8 mouse cellular contexts compared by ENCODE assay signal in the genomic region with DNA sequence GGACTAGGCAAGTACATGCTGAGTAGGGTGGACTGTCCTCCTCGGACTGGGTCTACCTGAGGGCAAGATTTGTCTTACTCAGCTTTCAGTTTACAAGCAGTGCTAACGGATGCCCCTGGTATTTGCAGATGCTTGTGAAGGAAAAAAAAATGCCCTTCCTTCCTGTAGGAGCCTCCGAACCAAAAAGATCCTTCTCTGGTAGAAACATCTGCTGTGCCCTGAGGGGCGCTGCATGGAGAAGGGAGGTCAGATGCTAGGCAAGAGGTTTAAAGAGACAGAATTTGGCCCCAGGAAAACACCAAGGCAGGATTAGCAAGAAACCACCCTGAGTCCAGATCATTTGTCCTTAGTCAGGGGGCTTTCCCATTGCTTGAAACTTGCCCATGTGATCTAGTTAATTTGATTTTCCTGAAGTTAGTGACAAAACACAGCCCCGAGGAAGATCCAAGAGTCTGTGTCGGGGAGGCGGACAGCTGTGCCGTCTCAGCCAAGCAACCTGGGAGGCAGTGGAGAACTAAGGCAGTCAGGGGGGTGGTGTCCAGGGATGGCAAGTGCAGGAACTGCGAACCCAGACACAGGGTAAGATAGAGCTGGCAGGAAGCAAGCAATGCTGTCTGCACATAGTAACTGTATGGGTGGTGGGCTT. TPM values are rescaled to one million over a fixed set of nuclear protein-coding genes. Genes with fewer than 3 reads are reported as not detected.
DNase-seq lines count a peak whose midpoint lies in the region; ATAC-seq lines count a peak whose summit lies in the region.

No protein-coding gene starts in this region.

- H3K4me1 ChIP-seq in lung, embryonic 16.5 days (replicated peaks; ENCODE audit: control insufficient read depth, insufficient read depth, low read length) = peaks cover 63% of the 10 kb centered on the region
- peaks cover 64% of the 10 kb centered on the region for H3K4me1 ChIP-seq in embryonic facial prominence, embryonic 15.5 days
- H3K4me1 ChIP-seq in liver, embryonic 15.5 days (replicated peaks) = peaks cover 61% of the 10 kb centered on the region

- no peaks in the 10 kb centered on the region for H3K9me3 ChIP-seq in lung, embryonic 16.5 days (ENCODE audit: control insufficient read depth, low read length)
- no peaks in the 10 kb centered on the region for H3K9me3 ChIP-seq in embryonic facial prominence, embryonic 15.5 days (replicated peaks)
- no peaks in the 10 kb centered on the region for H3K9me3 ChIP-seq in liver, embryonic 15.5 days (replicated peaks)

- WGBS in lung, embryonic 16.5 days = 26% methylated on average over 9 of the region's 9 CpGs
- 12% methylated on average over 9 of the region's 9 CpGs for WGBS in embryonic facial prominence, embryonic 15.5 days
- WGBS in liver, embryonic 15.5 days (ENCODE audit: insufficient replicate concordance) = 52% methylated on average over 9 of the region's 9 CpGs

- ATAC-seq in lung, embryonic 16.5 days (ENCODE audit: low read depth) = peak; percentile 18
- no peak for ATAC-seq in embryonic facial prominence, embryonic 15.5 days (ENCODE audit: insufficient number of reproducible peaks, low FRiP score, low TSS enrichment, low read depth)
- no peak for ATAC-seq in liver, embryonic 15.5 days (ENCODE audit: insufficient read depth)
- no peak for ATAC-seq in activated CD4-positive, CD25-positive, alpha-beta regulatory T cell, adult 4 months
- no peak for ATAC-seq in CD4-positive, CD25-positive, alpha-beta regulatory T cell, adult 4 months

- H3K4me2 ChIP-seq in lung, embryonic 16.5 days (ENCODE audit: low read depth, low read length) = peak overlapping the region; percentile 2
- peak overlapping the region; percentile 19; the same call in 1 of the 2 replicates for H3K4me2 ChIP-seq in embryonic facial prominence, embryonic 15.5 days (replicated peaks)
- H3K4me2 ChIP-seq in liver, embryonic 15.5 days = peak overlapping the region; percentile 3; the same call in 1 of the 2 replicates

- no peak overlapping the region for H3K4me3 ChIP-seq in lung, embryonic 16.5 days (ENCODE audit: low read length)
- H3K4me3 ChIP-seq in embryonic facial prominence, embryonic 15.5 days (replicated peaks) = no peak overlapping the region
- no peak overlapping the region for H3K4me3 ChIP-seq in liver, embryonic 15.5 days (replicated peaks)

- H3K9ac ChIP-seq in lung, embryonic 16.5 days (ENCODE audit: low read length) = peak overlapping the region; percentile 6; the same call in 1 of the 2 replicates
- H3K9ac ChIP-seq in embryonic facial prominence, embryonic 15.5 days = no peak overlapping the region
- no peak overlapping the region for H3K9ac ChIP-seq in liver, embryonic 15.5 days

- DNase-seq in adrenal gland, adult 2 months = peak; percentile 24
- DNase-seq in adrenal gland, postnatal 36 days = no peak
- no peak for DNase-seq in lung, postnatal 14 days

- H3K27me3 ChIP-seq in lung, embryonic 16.5 days (ENCODE audit: control insufficient read depth, insufficient read depth, low read depth, low read length) = no peaks in the 10 kb centered on the region
- H3K27me3 ChIP-seq in embryonic facial prominence, embryonic 15.5 days = no peaks in the 10 kb centered on the region
- no peaks in the 10 kb centered on the region for H3K27me3 ChIP-seq in liver, embryonic 15.5 days

- H3K27ac ChIP-seq in lung, embryonic 16.5 days (ENCODE audit: low read length) = peak overlapping the region; percentile 40
- peak overlapping the region; percentile 8; the same call in 1 of the 2 replicates for H3K27ac ChIP-seq in embryonic facial prominence, embryonic 15.5 days (replicated peaks)
- peak overlapping the region; percentile 42; the same call in 1 of the 2 replicates for H3K27ac ChIP-seq in liver, embryonic 15.5 days (replicated peaks)

- H3K36me3 ChIP-seq in lung, embryonic 16.5 days (ENCODE audit: control insufficient read depth, insufficient read depth, low read length) = no peaks in the 10 kb centered on the region
- no peaks in the 10 kb centered on the region for H3K36me3 ChIP-seq in embryonic facial prominence, embryonic 15.5 days
- H3K36me3 ChIP-seq in liver, embryonic 15.5 days (replicated peaks) = peaks cover 16% of the 10 kb centered on the region; the same call in 1 of the 2 replicates

RNA-seq across cellular contexts. Expression of a gene that starts 19.2 kb away (rescaled TPM):
- 10 to 100 TPM; 49.1 to 64.9 TPM for total RNA-seq in adrenal gland, adult 2 months (2021)
- polyA plus RNA-seq in adrenal gland, adult 2 months (2012; rRNA removed) = 8.3 and 8.8 TPM in 2 replicates
- 10 to 100 TPM; 48.2 to 56.2 TPM for total RNA-seq in adrenal gland, postnatal 36 days (2021)
- polyA plus RNA-seq in lung, embryonic 16.5 days (2015; fragmentation: Nextera tagmentation; extraction: Ambion mirVana) = 25.8 and 28.3 TPM in 2 replicates
- 16.3 and 18.0 TPM in 2 replicates for polyA plus RNA-seq in embryonic facial prominence, embryonic 15.5 days (2015; fragmentation: Nextera tagmentation; extraction: Ambion mirVana)
- 11.8 and 12.3 TPM in 2 replicates for polyA plus RNA-seq in liver, embryonic 15.5 days (2015; fragmentation: Nextera tagmentation; extraction: Ambion mirVana)
- 100 to 1,000 TPM in 1 of 2 experiments, 10 to 100 TPM in 1; 84.4 to 102 TPM for polyA plus RNA-seq in activated CD4-positive, CD25-positive, alpha-beta regulatory T cell, adult 4 months (2017; shearing (Covaris generic))
- polyA plus RNA-seq in CD4-positive, CD25-positive, alpha-beta regulatory T cell, adult 4 months (2017; shearing (Covaris generic)) = 100 to 1,000 TPM; 117 to 125 TPM
